Mouse (Mus musculus): ENCODE data around the gene Melk. TPM values are rescaled to one million over a fixed set of nuclear protein-coding genes. Genes with fewer than 3 reads are reported as not detected.

The Melk gene
- polyA plus RNA-seq, 1 experiment: 0.56 TPM

DNA sequence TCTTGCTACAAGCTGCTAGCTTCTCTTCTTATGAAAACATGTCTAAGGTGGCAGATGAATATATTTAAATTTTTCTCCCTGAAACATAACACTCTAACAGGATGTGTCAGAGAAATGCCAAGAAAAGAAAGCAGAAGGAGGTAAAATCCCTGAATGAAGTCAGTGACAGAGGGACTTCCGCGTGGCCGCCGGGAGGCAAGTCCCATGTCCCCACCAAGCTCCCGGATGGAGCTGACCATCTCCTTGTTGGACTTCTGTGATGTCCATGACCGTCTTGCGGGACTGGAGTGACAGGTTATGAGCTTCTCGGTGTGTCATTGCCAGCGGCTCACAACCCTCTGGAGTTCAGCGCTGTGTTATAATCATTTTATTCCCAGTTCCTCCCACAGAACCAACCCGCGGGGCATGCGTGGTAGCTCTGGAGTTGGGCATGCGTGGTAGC is 31.3 kb upstream of the Melk start:
- no peaks in the 10 kb centered on the region for H3K36me3 ChIP-seq (replicated peaks; ENCODE audit: low read length)
- 0 out of 2 replicates have a peak, but pooled peaks cover 3% of the 10 kb centered on the region for H3K4me1 ChIP-seq
- no peaks in the 10 kb centered on the region for H3K9me3 ChIP-seq
- peaks cover 4% of the 10 kb centered on the region for H3K27me3 ChIP-seq (replicated peaks)
- H3K4me3 ChIP-seq (replicated peaks): no peak overlapping the region
- TF ChIP-seq FLI1 (IDR thresholded peaks at IDR 0.05; ENCODE audit: low read length) (no peak), GATA1 (IDR thresholded peaks at IDR 0.05; ENCODE audit: borderline replicate concordance, low read length) (no peak)

- 0 out of 2 replicates have a peak, but pooled peaks cover 3% of the 10 kb centered on the region for H3K4me1 ChIP-seq
- H3K27me3 ChIP-seq (replicated peaks): peaks cover 4% of the 10 kb centered on the region
- no peaks in the 10 kb centered on the region for H3K9me3 ChIP-seq
- H3K36me3 ChIP-seq (replicated peaks; ENCODE audit: low read length): no peaks in the 10 kb centered on the region
- TF ChIP-seq GATA1 (IDR thresholded peaks at IDR 0.05; ENCODE audit: borderline replicate concordance, low read length): no peak
- no peak for TF ChIP-seq FLI1 (IDR thresholded peaks at IDR 0.05; ENCODE audit: low read length)
- H3K4me3 ChIP-seq (replicated peaks): no peak overlapping the region
Measured at GRCm38 (mm10) chr4:44271134-44271533, 29.5 kb upstream of the Melk start.

GRCm38 (mm10) chr4:44281597-44282265 is 18.9 kb upstream of the Melk start:
- H3K9me3 ChIP-seq: peaks cover 9% of the 10 kb centered on the region
- H3K36me3 ChIP-seq (replicated peaks; ENCODE audit: low read length): no peaks in the 10 kb centered on the region
- no peaks in the 10 kb centered on the region for H3K4me1 ChIP-seq
- peaks cover 4% of the 10 kb centered on the region for H3K27me3 ChIP-seq (replicated peaks)
- TF ChIP-seq GATA1 (IDR thresholded peaks at IDR 0.05; ENCODE audit: borderline replicate concordance, low read length) (no peak), FLI1 (IDR thresholded peaks at IDR 0.05; ENCODE audit: low read length) (no peak)
- H3K4me3 ChIP-seq (replicated peaks): no peak overlapping the region

GRCm38 (mm10) chr4:44292534-44292933 is 8.1 kb upstream of the Melk start:
- Histone ChIP-seq H3K4me1 (peaks cover 7% of the 10 kb centered on the region; the same call in 1 of the 2 replicates), H3K9me3 (peaks cover 4% of the 10 kb centered on the region), H3K36me3 (replicated peaks; ENCODE audit: low read length) (no peaks in the 10 kb centered on the region), H3K4me3 (replicated peaks) (no peak overlapping the region), H3K27me3 (replicated peaks) (peaks cover 5% of the 10 kb centered on the region)
- TF ChIP-seq FLI1 (IDR thresholded peaks at IDR 0.05; ENCODE audit: low read length) (no peak), GATA1 (IDR thresholded peaks at IDR 0.05; ENCODE audit: borderline replicate concordance, low read length) (no peak)

DNA sequence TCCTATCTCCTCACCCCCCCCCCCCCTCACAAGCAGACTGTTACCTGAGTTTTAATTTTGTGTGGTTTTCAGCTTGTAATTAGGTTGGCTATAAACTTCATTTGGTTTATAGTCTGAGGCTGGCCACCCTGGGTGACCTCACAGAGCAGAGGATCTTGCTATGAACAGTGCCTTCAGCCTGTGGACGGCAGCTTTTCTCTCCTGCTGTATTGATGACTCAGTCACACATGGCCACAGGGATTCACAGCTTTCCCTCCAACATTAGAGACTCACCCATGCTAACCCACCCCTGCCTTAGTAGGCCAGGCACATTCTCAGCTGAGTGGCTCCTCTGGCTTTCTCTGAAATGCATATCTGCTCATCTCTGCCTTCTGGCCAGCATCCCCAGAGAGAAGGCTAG is 4.8 kb upstream of the Melk start:
- Histone ChIP-seq H3K4me3 (replicated peaks) (no peak overlapping the region), H3K36me3 (replicated peaks; ENCODE audit: low read length) (no peaks in the 10 kb centered on the region), H3K9me3 (peaks cover 8% of the 10 kb centered on the region), H3K27me3 (replicated peaks) (peaks cover 3% of the 10 kb centered on the region), H3K4me1 (peaks cover 7% of the 10 kb centered on the region; the same call in 1 of the 2 replicates)
- TF ChIP-seq GATA1 (IDR thresholded peaks at IDR 0.05; ENCODE audit: borderline replicate concordance, low read length): no peak
- TF ChIP-seq FLI1 (IDR thresholded peaks at IDR 0.05; ENCODE audit: low read length): no peak

- Histone ChIP-seq H3K4me1 (peaks cover 7% of the 10 kb centered on the region), H3K4me3 (replicated peaks) (no peak overlapping the region), H3K27me3 (replicated peaks) (no peaks in the 10 kb centered on the region), H3K9me3 (no peaks in the 10 kb centered on the region), H3K36me3 (replicated peaks; ENCODE audit: low read length) (peaks cover 47% of the 10 kb centered on the region)
- TF ChIP-seq FLI1 (IDR thresholded peaks at IDR 0.05; ENCODE audit: low read length) (no peak), GATA1 (IDR thresholded peaks at IDR 0.05; ENCODE audit: borderline replicate concordance, low read length) (no peak)
Measured at GRCm38 (mm10) chr4:44306585-44306984, 5.9 kb downstream of the Melk start.

DNA sequence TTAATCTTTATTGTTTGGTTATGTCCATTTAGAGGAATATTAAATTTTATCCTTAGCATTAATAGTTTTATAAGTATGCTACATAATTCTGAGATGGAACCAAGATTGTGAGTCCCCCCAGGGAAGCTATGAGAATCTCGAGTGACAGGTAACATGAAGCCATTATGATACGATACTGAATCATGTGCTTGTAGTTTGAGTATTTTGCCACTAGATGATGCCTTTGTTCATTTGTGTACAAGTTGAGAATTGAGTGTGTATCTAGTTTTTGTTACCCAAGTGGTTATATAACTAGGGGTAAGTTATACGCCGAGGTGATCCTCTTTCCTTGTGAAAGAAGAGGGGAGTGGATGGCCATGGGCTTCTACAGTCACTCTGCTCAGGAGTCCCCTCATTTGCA is 9.8 kb downstream of the Melk start:
- TF ChIP-seq GATA1 (IDR thresholded peaks at IDR 0.05; ENCODE audit: borderline replicate concordance, low read length) (no peak), FLI1 (IDR thresholded peaks at IDR 0.05; ENCODE audit: low read length) (no peak)
- Histone ChIP-seq H3K9me3 (no peaks in the 10 kb centered on the region), H3K27me3 (replicated peaks) (no peaks in the 10 kb centered on the region), H3K4me3 (replicated peaks) (no peak overlapping the region), H3K36me3 (replicated peaks; ENCODE audit: low read length) (peaks cover 64% of the 10 kb centered on the region), H3K4me1 (no peaks in the 10 kb centered on the region)

DNA sequence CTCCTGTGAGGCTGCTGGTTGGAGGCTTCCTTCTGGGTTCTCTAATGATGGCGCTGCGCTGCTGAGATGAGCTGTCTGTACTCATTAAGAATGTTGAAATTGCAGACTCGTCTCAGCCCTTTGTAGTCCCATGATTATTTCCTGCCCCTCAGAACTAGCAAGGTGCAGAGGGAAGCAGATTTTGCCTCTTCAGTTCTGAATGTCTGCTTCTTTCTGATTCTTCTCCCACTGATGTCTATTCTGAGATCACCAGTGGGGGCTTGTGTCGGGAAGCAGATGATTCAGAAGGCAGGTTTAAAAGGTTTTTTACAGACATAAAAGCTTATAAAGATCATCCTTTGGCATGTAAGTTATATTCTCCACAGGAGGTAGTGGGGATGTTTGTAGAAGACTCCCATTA is 10.2 kb downstream of the Melk start:
- H3K36me3 ChIP-seq (replicated peaks; ENCODE audit: low read length): peaks cover 64% of the 10 kb centered on the region
- no peaks in the 10 kb centered on the region for H3K27me3 ChIP-seq (replicated peaks)
- no peak overlapping the region for H3K4me3 ChIP-seq (replicated peaks)
- no peaks in the 10 kb centered on the region for H3K4me1 ChIP-seq
- no peaks in the 10 kb centered on the region for H3K9me3 ChIP-seq
- no peak for TF ChIP-seq FLI1 (IDR thresholded peaks at IDR 0.05; ENCODE audit: low read length)
- no peak for TF ChIP-seq GATA1 (IDR thresholded peaks at IDR 0.05; ENCODE audit: borderline replicate concordance, low read length)

GRCm38 (mm10) chr4:44316270-44316809 is 15.7 kb downstream of the Melk start:
- no peaks in the 10 kb centered on the region for H3K27me3 ChIP-seq (replicated peaks)
- H3K4me1 ChIP-seq: no peaks in the 10 kb centered on the region
- no peaks in the 10 kb centered on the region for H3K9me3 ChIP-seq
- H3K4me3 ChIP-seq (replicated peaks): no peak overlapping the region
- TF ChIP-seq FLI1 (IDR thresholded peaks at IDR 0.05; ENCODE audit: low read length): no peak
- TF ChIP-seq GATA1 (IDR thresholded peaks at IDR 0.05; ENCODE audit: borderline replicate concordance, low read length): no peak
- peaks cover 42% of the 10 kb centered on the region for H3K36me3 ChIP-seq (replicated peaks; ENCODE audit: low read length)

DNA sequence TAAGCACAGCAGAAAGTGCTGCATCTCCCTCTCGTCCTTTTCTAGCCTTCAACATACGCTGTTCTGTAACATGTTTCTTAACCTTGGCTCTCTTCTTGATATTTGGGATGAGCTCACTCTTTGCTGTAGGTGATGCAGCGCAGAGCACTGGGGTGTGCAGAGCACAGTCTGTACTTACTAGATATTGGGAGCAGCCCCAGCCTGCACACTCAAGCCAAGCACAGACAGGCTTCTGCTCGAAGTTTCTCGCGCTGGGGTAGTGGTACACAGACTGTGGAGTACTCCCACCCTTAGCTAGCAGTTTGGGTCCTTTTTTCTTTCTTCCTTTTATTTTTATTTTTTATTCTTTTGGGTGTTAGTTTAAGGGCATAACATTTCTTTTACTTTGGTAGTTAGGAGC is 19.8 kb downstream of the Melk start:
- no peaks in the 10 kb centered on the region for H3K9me3 ChIP-seq
- H3K4me3 ChIP-seq (replicated peaks): no peak overlapping the region
- H3K4me1 ChIP-seq: no peaks in the 10 kb centered on the region
- peaks cover 31% of the 10 kb centered on the region for H3K36me3 ChIP-seq (replicated peaks; ENCODE audit: low read length)
- TF ChIP-seq GATA1 (IDR thresholded peaks at IDR 0.05; ENCODE audit: borderline replicate concordance, low read length) (no peak), FLI1 (IDR thresholded peaks at IDR 0.05; ENCODE audit: low read length) (no peak)
- no peaks in the 10 kb centered on the region for H3K27me3 ChIP-seq (replicated peaks)

Data from megakaryocyte, embryonic 14.5 days (primary cell).